Mouse (Mus musculus) lung, postnatal 0 days (tissue): ENCODE measurements around the gene Olfr699.

ENCODE experiments used
- CTCF ChIP-seq: IDR thresholded peaks from 2 replicates; pipeline ENCODE4 v1.5.1; 2016; ENCODE audit warnings: antibody characterized with exemption, mild to moderate bottlenecking
- EP300 ChIP-seq: IDR thresholded peaks from 2 replicates; pipeline ENCODE4 v1.6.1; 2016; ENCODE audit warnings: antibody characterized with exemption, mild to moderate bottlenecking, control low read depth

- no peak for TF ChIP-seq CTCF
- no peak for TF ChIP-seq EP300
These were observed at the start of gene Olfr699 for GRCm38 (mm10) chr7:106793098-106793497.
